Mouse (Mus musculus) MN1 (cell line): ENCODE measurements around the gene Mpdu1.

ENCODE experiments used
- DNase-seq: peaks from one replicate; pipeline ENCODE4 v3.0.0-alpha.2; 2016; ENCODE audit warnings: low spot score

The Mpdu1 gene

GRCm38 (mm10) chr11:69692196-69692811 lies 29.9 kb upstream of the Mpdu1 start:
- DNase-seq: no peak

- DNase-seq: no peak
Observed at GRCm38 (mm10) chr11:69689891-69690290, 27.4 kb upstream of the Mpdu1 start.

- DNase-seq: no peak
Observed at GRCm38 (mm10) chr11:69687061-69687460, 24.6 kb upstream of the Mpdu1 start.

GRCm38 (mm10) chr11:69686377-69686776 lies 23.9 kb upstream of the Mpdu1 start:
- DNase-seq: no peak

- no peak for DNase-seq
Observed at GRCm38 (mm10) chr11:69685526-69686148, 23.2 kb upstream of the Mpdu1 start, which contains the start of gene Tnfsf13. Gene Tnfsf13 (minus strand): TSS chr11:69685784.

GRCm38 (mm10) chr11:69684936-69685335 lies 22.5 kb upstream of the Mpdu1 start:
- DNase-seq: no peak

- no peak for DNase-seq
Observed at GRCm38 (mm10) chr11:69684128-69684745, 21.8 kb upstream of the Mpdu1 start.

- no peak for DNase-seq
Observed at GRCm38 (mm10) chr11:69683576-69683975, 21.1 kb upstream of the Mpdu1 start.

GRCm38 (mm10) chr11:69682840-69683533 lies 20.5 kb upstream of the Mpdu1 start:
- DNase-seq: peak; percentile 89

GRCm38 (mm10) chr11:69682209-69682839 lies 19.9 kb upstream of the Mpdu1 start:
- no peak for DNase-seq

- peak; percentile 98 for DNase-seq
Observed at GRCm38 (mm10) chr11:69681314-69682208, 19.1 kb upstream of the Mpdu1 start, which contains the start of gene Senp3. Gene Senp3 (minus strand): TSS chr11:69682084.

- no peak for DNase-seq
Observed at GRCm38 (mm10) chr11:69680136-69680855, 17.9 kb upstream of the Mpdu1 start.

GRCm38 (mm10) chr11:69679144-69679543 lies 16.7 kb upstream of the Mpdu1 start:
- no peak for DNase-seq

- peak; percentile 99 for DNase-seq
Observed at GRCm38 (mm10) chr11:69672211-69672706, 9.8 kb upstream of the Mpdu1 start, which contains the start of gene Eif4a1. Gene Eif4a1 (minus strand): TSS chr11:69672423.

- no peak for DNase-seq
Observed at GRCm38 (mm10) chr11:69671726-69672124, 9.3 kb upstream of the Mpdu1 start.

- peak; percentile 90 for DNase-seq
Observed at GRCm38 (mm10) chr11:69670786-69671725, 8.6 kb upstream of the Mpdu1 start.

- DNase-seq: no peak
Observed at GRCm38 (mm10) chr11:69666665-69667005, 4.2 kb upstream of the Mpdu1 start.

GRCm38 (mm10) chr11:69665961-69666664 lies 3.7 kb upstream of the Mpdu1 start, which contains the start of gene Cd68:
Gene Cd68 (minus strand): TSS chr11:69666153.
- DNase-seq: peak; percentile 42
